Mouse (Mus musculus): Measurements from ENCODE around the gene Lyl1. TPM values are rescaled to one million over a fixed set of nuclear protein-coding genes. Genes with fewer than 3 reads are reported as not detected.

The Lyl1 gene
- polyA plus RNA-seq, 1 experiment from 2014 or later, result 13.7 TPM

- H3K27ac ChIP-seq (replicated peaks in 1 of 2; ENCODE audit: control insufficient read depth in 1 of 2, insufficient read depth in 1 of 2, low read depth in 2 of 2, low read length in 2 of 2), result peak overlapping the region in 1 of 2 experiments; percentile 98; a peak in 2 of 4 replicates
- WGBS, result 62% methylated on average over 4 of the region's 4 CpGs
- no peaks in the 10 kb centered on the region for H3K27me3 ChIP-seq (ENCODE audit: control insufficient read depth, insufficient read depth, low read length)
- peak overlapping the region; percentile 83; the same call in 1 of the 2 replicates for H3K9ac ChIP-seq (ENCODE audit: low read length)
- ATAC-seq (ENCODE audit: insufficient number of reproducible peaks, insufficient read depth, low FRiP score, low read depth), result no peak
- peak overlapping the region; percentile 86; the same call in 1 of the 2 replicates for H3K4me2 ChIP-seq (ENCODE audit: low read length)
- H3K4me1 ChIP-seq (ENCODE audit: control insufficient read depth in 2 of 2, insufficient read depth in 2 of 2, low read length in 2 of 2), result peaks cover 26 to 53% of the 10 kb centered on the region in 2 experiments
- H3K9me3 ChIP-seq (ENCODE audit: control insufficient read depth, low read length), result no peaks in the 10 kb centered on the region
- no peaks in the 10 kb centered on the region for H3K36me3 ChIP-seq (ENCODE audit: control insufficient read depth, insufficient read depth, low read length)
- H3K4me3 ChIP-seq (ENCODE audit: control insufficient read depth in 1 of 2, insufficient read depth in 1 of 2, low read depth in 1 of 2, low read length in 2 of 2), result no peak overlapping the region
Observed at GRCm38 (mm10) chr8:84657680-84658079, 43.6 kb upstream of the Lyl1 start.

- Histone ChIP-seq H3K27ac (replicated peaks in 1 of 2; ENCODE audit: control insufficient read depth in 1 of 2, insufficient read depth in 1 of 2, low read depth in 2 of 2, low read length in 2 of 2) (peak overlapping the region in 1 of 2 experiments; percentile 94; a peak in 2 of 4 replicates), H3K27me3 (ENCODE audit: control insufficient read depth, insufficient read depth, low read length) (no peaks in the 10 kb centered on the region), H3K4me2 (ENCODE audit: low read length) (peak overlapping the region; percentile 68; the same call in 1 of the 2 replicates), H3K4me1 (ENCODE audit: control insufficient read depth in 2 of 2, insufficient read depth in 2 of 2, low read length in 2 of 2) (peaks cover 31 to 60% of the 10 kb centered on the region in 2 experiments), H3K9ac (ENCODE audit: low read length) (no peak overlapping the region), H3K36me3 (ENCODE audit: control insufficient read depth, insufficient read depth, low read length) (no peaks in the 10 kb centered on the region), H3K4me3 (ENCODE audit: control insufficient read depth in 1 of 2, insufficient read depth in 1 of 2, low read depth in 1 of 2, low read length in 2 of 2) (no peak overlapping the region), H3K9me3 (ENCODE audit: control insufficient read depth, low read length) (no peaks in the 10 kb centered on the region)
- ATAC-seq (ENCODE audit: insufficient number of reproducible peaks, insufficient read depth, low FRiP score, low read depth), result no peak
- 42% methylated on average over 1 of the region's 1 CpGs for WGBS
Observed at GRCm38 (mm10) chr8:84658951-84659350, 42.3 kb upstream of the Lyl1 start.

- Histone ChIP-seq H3K27me3 (ENCODE audit: control insufficient read depth, insufficient read depth, low read length) (no peaks in the 10 kb centered on the region), H3K4me3 (ENCODE audit: control insufficient read depth in 1 of 2, insufficient read depth in 1 of 2, low read depth in 1 of 2, low read length in 2 of 2) (peak overlapping the region; percentile 69 to 83), H3K36me3 (ENCODE audit: control insufficient read depth, insufficient read depth, low read length) (no peaks in the 10 kb centered on the region), H3K27ac (replicated peaks in 1 of 2; ENCODE audit: control insufficient read depth in 1 of 2, insufficient read depth in 1 of 2, low read depth in 2 of 2, low read length in 2 of 2) (peak overlapping the region; percentile 89 to 94), H3K4me2 (ENCODE audit: low read length) (peak overlapping the region; percentile 68), H3K9me3 (ENCODE audit: control insufficient read depth, low read length) (no peaks in the 10 kb centered on the region), H3K9ac (ENCODE audit: low read length) (peak overlapping the region; percentile 95), H3K4me1 (ENCODE audit: control insufficient read depth in 2 of 2, insufficient read depth in 2 of 2, low read length in 2 of 2) (peaks cover 28 to 54% of the 10 kb centered on the region in 2 experiments)
- no peak for ATAC-seq (ENCODE audit: insufficient number of reproducible peaks, insufficient read depth, low FRiP score, low read depth)
- WGBS, result 3% methylated on average over 33 of the region's 33 CpGs
Observed at GRCm38 (mm10) chr8:84659936-84660818, 41.1 kb upstream of the Lyl1 start.

- H3K4me2 ChIP-seq (ENCODE audit: low read length), result peak overlapping the region; percentile 68
- peak overlapping the region; percentile 69 to 83 for H3K4me3 ChIP-seq (ENCODE audit: control insufficient read depth in 1 of 2, insufficient read depth in 1 of 2, low read depth in 1 of 2, low read length in 2 of 2)
- H3K9me3 ChIP-seq (ENCODE audit: control insufficient read depth, low read length), result no peaks in the 10 kb centered on the region
- H3K27ac ChIP-seq (replicated peaks in 1 of 2; ENCODE audit: control insufficient read depth in 1 of 2, insufficient read depth in 1 of 2, low read depth in 2 of 2, low read length in 2 of 2), result peak overlapping the region; percentile 89 to 94
- 1% methylated on average over 20 of the region's 20 CpGs for WGBS
- peaks cover 23 to 52% of the 10 kb centered on the region in 2 experiments for H3K4me1 ChIP-seq (ENCODE audit: control insufficient read depth in 2 of 2, insufficient read depth in 2 of 2, low read length in 2 of 2)
- ATAC-seq (ENCODE audit: insufficient number of reproducible peaks, insufficient read depth, low FRiP score, low read depth), result no peak
- no peaks in the 10 kb centered on the region for H3K27me3 ChIP-seq (ENCODE audit: control insufficient read depth, insufficient read depth, low read length)
- H3K9ac ChIP-seq (ENCODE audit: low read length), result peak overlapping the region; percentile 95
- no peaks in the 10 kb centered on the region for H3K36me3 ChIP-seq (ENCODE audit: control insufficient read depth, insufficient read depth, low read length)
Observed at GRCm38 (mm10) chr8:84660819-84661457, 40.3 kb upstream of the Lyl1 start.

- no peaks in the 10 kb centered on the region for H3K36me3 ChIP-seq (ENCODE audit: control insufficient read depth, insufficient read depth, low read length)
- H3K27me3 ChIP-seq (ENCODE audit: control insufficient read depth, insufficient read depth, low read length), result no peaks in the 10 kb centered on the region
- peak overlapping the region; percentile 89 to 94 for H3K27ac ChIP-seq (replicated peaks in 1 of 2; ENCODE audit: control insufficient read depth in 1 of 2, insufficient read depth in 1 of 2, low read depth in 2 of 2, low read length in 2 of 2)
- H3K4me3 ChIP-seq (ENCODE audit: control insufficient read depth in 1 of 2, insufficient read depth in 1 of 2, low read depth in 1 of 2, low read length in 2 of 2), result peak overlapping the region; percentile 69 to 83
- H3K9ac ChIP-seq (ENCODE audit: low read length), result peak overlapping the region; percentile 95
- under 1% methylated on average over 24 of the region's 24 CpGs for WGBS
- H3K4me1 ChIP-seq (ENCODE audit: control insufficient read depth in 2 of 2, insufficient read depth in 2 of 2, low read length in 2 of 2), result peaks cover 18 to 47% of the 10 kb centered on the region in 2 experiments
- peak; percentile 42 for ATAC-seq (ENCODE audit: insufficient number of reproducible peaks, insufficient read depth, low FRiP score, low read depth)
- H3K4me2 ChIP-seq (ENCODE audit: low read length), result peak overlapping the region; percentile 68
- H3K9me3 ChIP-seq (ENCODE audit: control insufficient read depth, low read length), result no peaks in the 10 kb centered on the region
Observed at GRCm38 (mm10) chr8:84661458-84661871, 39.8 kb upstream of the Lyl1 start.

- under 1% methylated on average over 61 of the region's 61 CpGs for WGBS
- peaks cover 13 to 41% of the 10 kb centered on the region in 2 experiments for H3K4me1 ChIP-seq (ENCODE audit: control insufficient read depth in 2 of 2, insufficient read depth in 2 of 2, low read length in 2 of 2)
- ATAC-seq (ENCODE audit: insufficient number of reproducible peaks, insufficient read depth, low FRiP score, low read depth), result 0 out of 2 replicates have a peak, but pooled peaks have one; percentile 2
Observed at GRCm38 (mm10) chr8:84661961-84662571, 39.2 kb upstream of the Lyl1 start.

GRCm38 (mm10) chr8:84662581-84663065 lies 38.6 kb upstream of the Lyl1 start, which contains the start of gene Ier2:
Gene Ier2 (minus strand): TSS chr8:84662852.
- Histone ChIP-seq H3K9ac (ENCODE audit: low read length) (peak within 1 kb of the TSS; percentile 95), H3K27me3 (ENCODE audit: control insufficient read depth, insufficient read depth, low read length) (no peaks in the 10 kb centered on the region), H3K4me1 (ENCODE audit: control insufficient read depth in 2 of 2, insufficient read depth in 2 of 2, low read length in 2 of 2) (peaks cover 13 to 36% of the 10 kb centered on the region in 2 experiments), H3K4me3 (ENCODE audit: control insufficient read depth in 1 of 2, insufficient read depth in 1 of 2, low read depth in 1 of 2, low read length in 2 of 2) (peak within 1 kb of the TSS; percentile 69 to 83), H3K27ac (replicated peaks in 1 of 2; ENCODE audit: control insufficient read depth in 1 of 2, insufficient read depth in 1 of 2, low read depth in 2 of 2, low read length in 2 of 2) (peak within 1 kb of the TSS; percentile 89 to 94), H3K9me3 (ENCODE audit: control insufficient read depth, low read length) (no peaks in the 10 kb centered on the region), H3K36me3 (ENCODE audit: control insufficient read depth, insufficient read depth, low read length) (no peaks in the 10 kb centered on the region), H3K4me2 (ENCODE audit: low read length) (peak within 1 kb of the TSS; percentile 68)
- peak; percentile 66 for ATAC-seq (ENCODE audit: insufficient number of reproducible peaks, insufficient read depth, low FRiP score, low read depth)
- 0% methylated on average over 27 of the region's 27 CpGs for WGBS

More at GRCm38 (mm10) chr8:84661961-84662571, 39.2 kb upstream of the Lyl1 start:
- no peaks in the 10 kb centered on the region for H3K9me3 ChIP-seq (ENCODE audit: control insufficient read depth, low read length)
- no peaks in the 10 kb centered on the region for H3K36me3 ChIP-seq (ENCODE audit: control insufficient read depth, insufficient read depth, low read length)
- no peaks in the 10 kb centered on the region for H3K27me3 ChIP-seq (ENCODE audit: control insufficient read depth, insufficient read depth, low read length)
- peak overlapping the region; percentile 89 to 94 for H3K27ac ChIP-seq (replicated peaks in 1 of 2; ENCODE audit: control insufficient read depth in 1 of 2, insufficient read depth in 1 of 2, low read depth in 2 of 2, low read length in 2 of 2)
- peak overlapping the region; percentile 68 for H3K4me2 ChIP-seq (ENCODE audit: low read length)
- H3K9ac ChIP-seq (ENCODE audit: low read length), result peak overlapping the region; percentile 95
- H3K4me3 ChIP-seq (ENCODE audit: control insufficient read depth in 1 of 2, insufficient read depth in 1 of 2, low read depth in 1 of 2, low read length in 2 of 2), result peak overlapping the region; percentile 69 to 83

All from heart, embryonic 14.5 days (tissue).